Mouse (Mus musculus): ENCODE results near the gene Olfr1512. TPM values are rescaled to one million over a fixed set of nuclear protein-coding genes. Genes with fewer than 3 reads are reported as not detected.
"Not testable (repeated sequence)": the region's sequence is repeated elsewhere in the genome, so short reads cannot be mapped to it uniquely, and the experiment has no call there.

Olfr1512 gene
- not detected in 2 replicates for polyA plus RNA-seq (2011; ENCODE audit: insufficient read depth, insufficient read length, low replicate concordance, missing spikeins)

DNA sequence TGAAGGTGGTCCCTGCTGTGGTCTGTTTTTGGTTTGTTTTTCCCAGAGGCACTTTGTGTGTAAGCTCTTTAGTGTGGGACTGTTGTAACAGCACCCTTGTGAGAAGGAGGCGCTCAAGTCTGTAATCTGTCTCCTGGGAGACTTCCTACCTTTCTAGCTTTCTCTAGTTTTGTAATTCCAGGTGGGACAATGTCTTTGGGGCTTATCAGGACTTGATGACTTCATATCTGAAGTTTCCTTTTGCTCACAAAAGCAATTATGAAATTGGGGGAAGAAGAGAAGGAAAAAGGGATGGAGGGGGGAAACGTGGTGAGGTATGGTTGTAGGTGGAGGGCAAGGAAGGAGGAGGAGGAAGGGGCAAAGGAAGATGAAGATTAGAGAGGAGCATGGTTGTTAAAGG is at the start of gene Olfr1512:
Gene Olfr1512, minus strand, starts transcription at position 101 of the 400 bp plus-strand sequence.
- Histone ChIP-seq H3K27ac (ENCODE audit: control insufficient read depth, insufficient read depth, low read depth, low read length, poor library complexity) (no peak within 1 kb of the TSS), H3K4me3 (replicated peaks; ENCODE audit: control insufficient read depth, low read depth, low read length) (no peak within 1 kb of the TSS), H3K4me1 (ENCODE audit: control insufficient read depth, insufficient read depth, low read length) (no peaks in the 10 kb centered on the region)
- 64% methylated on average over 2 of the region's 2 CpGs for WGBS
- TF ChIP-seq POLR2A (IDR thresholded peaks at IDR 0.05; ENCODE audit: borderline replicate concordance, control insufficient read depth, low read depth, low read length) (no peak), CTCF (IDR thresholded peaks at IDR 0.05; ENCODE audit: control insufficient read depth, insufficient read depth, low read length) (no peak)

DNA sequence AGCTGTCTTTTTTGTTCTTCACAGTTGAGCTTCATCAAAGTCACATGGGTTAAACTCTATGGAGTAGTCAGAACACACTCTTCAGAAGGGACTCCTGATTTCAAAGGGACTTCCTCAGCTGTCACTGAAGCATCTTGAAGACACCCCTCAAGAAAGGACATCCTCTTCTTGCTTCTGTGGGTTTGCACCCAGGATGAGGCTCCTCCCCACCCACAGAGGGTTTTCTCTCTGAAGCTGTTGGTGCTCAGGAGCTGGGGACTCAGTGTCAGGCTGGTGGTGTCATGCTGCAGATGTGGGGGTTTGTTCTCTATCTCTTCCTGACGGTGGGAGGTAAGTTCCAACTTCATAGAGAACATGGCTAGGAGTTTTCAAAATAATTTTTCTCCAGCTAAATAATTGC is 48.7 kb upstream of the Olfr1512 start:
- WGBS = 71% methylated on average over 1 of the region's 1 CpGs
- TF ChIP-seq POLR2A (IDR thresholded peaks at IDR 0.05; ENCODE audit: borderline replicate concordance, control insufficient read depth, low read depth, low read length) (no peak), CTCF (IDR thresholded peaks at IDR 0.05; ENCODE audit: control insufficient read depth, insufficient read depth, low read length) (no peak)

DNA sequence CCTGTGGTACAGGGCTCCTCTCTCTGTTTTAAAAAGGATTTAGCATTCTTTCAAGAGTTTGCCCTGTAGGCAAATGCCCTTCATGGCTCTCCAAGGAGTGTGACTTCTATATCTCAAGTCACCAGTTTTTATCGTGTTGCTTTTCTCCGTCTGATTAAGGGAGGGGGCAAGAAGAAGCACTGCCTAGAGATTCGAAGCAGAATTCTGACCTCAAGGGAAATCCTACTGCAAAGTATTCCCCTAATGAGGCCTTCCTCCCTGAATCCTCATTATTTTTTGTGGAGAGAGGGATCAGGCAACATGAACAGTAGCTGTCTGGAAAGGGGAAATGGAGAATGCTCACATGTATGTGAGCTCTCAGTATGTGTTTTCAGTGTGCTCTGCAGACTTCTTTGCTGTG is 35.3 kb upstream of the Olfr1512 start, which contains the start of gene Olfr1510:
Gene Olfr1510, minus strand, starts transcription at position 101 of the 400 bp plus-strand sequence.
- 95% methylated on average over 3 of the region's 3 CpGs for WGBS

More for the DNA sequence above, 48.7 kb upstream of the Olfr1512 start:
- Histone ChIP-seq H3K4me3 (replicated peaks; ENCODE audit: control insufficient read depth, low read depth, low read length) (no peak overlapping the region), H3K27ac (ENCODE audit: control insufficient read depth, insufficient read depth, low read depth, low read length, poor library complexity) (no peak overlapping the region), H3K4me1 (ENCODE audit: control insufficient read depth, insufficient read depth, low read length) (no peaks in the 10 kb centered on the region)

DNA sequence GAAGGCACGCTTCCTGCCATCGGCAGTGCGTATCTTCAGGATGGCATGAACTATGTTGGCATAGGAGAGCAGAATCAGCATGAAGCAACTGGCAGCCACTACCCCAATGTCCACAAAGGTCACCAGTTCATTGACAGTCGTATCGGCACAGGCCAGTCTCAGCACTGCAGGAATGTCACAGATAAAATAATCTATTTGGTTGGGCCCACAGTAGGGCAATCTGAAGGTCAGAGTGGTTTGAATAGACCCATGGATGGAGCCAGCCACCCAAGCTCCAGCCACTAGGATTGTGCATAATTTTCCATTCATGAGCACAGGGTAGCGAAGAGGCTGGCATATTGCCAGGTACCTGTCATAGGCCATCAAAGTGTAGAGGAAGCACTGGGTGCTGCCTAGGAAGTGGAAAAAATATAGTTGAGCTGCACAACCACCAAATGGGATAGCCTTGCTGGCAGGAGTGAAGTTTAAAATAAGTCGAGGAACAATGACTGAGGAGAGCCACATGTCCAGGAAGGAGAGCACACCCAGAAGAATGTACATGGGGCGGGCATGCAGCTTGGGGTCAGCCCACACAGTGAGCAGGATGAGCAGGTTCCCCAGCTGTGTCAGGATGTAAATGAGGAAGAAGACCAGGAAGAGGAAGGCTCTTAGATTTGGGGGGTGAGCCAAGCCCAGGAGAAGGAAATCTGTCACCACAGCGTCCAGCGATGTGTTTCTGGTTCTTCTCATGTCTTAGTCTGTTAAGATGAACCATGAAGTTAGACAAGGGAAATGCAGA is 31.4 kb upstream of the Olfr1512 start:
- not testable (repeated sequence) for H3K4me3 ChIP-seq (replicated peaks; ENCODE audit: control insufficient read depth, low read depth, low read length); H3K4me1 ChIP-seq (ENCODE audit: control insufficient read depth, insufficient read depth, low read length); H3K27ac ChIP-seq (ENCODE audit: control insufficient read depth, insufficient read depth, low read depth, low read length, poor library complexity)
- 46% methylated on average over 8 of the region's 10 CpGs for WGBS

More for the DNA sequence above, 35.3 kb upstream of the Olfr1512 start, which contains the start of gene Olfr1510:
- Histone ChIP-seq H3K4me1 (ENCODE audit: control insufficient read depth, insufficient read depth, low read length) (no peaks in the 10 kb centered on the region), H3K27ac (ENCODE audit: control insufficient read depth, insufficient read depth, low read depth, low read length, poor library complexity) (no peak within 1 kb of the TSS), H3K4me3 (replicated peaks; ENCODE audit: control insufficient read depth, low read depth, low read length) (no peak within 1 kb of the TSS)
- TF ChIP-seq POLR2A (IDR thresholded peaks at IDR 0.05; ENCODE audit: borderline replicate concordance, control insufficient read depth, low read depth, low read length) (no peak), CTCF (IDR thresholded peaks at IDR 0.05; ENCODE audit: control insufficient read depth, insufficient read depth, low read length) (no peak)

DNA sequence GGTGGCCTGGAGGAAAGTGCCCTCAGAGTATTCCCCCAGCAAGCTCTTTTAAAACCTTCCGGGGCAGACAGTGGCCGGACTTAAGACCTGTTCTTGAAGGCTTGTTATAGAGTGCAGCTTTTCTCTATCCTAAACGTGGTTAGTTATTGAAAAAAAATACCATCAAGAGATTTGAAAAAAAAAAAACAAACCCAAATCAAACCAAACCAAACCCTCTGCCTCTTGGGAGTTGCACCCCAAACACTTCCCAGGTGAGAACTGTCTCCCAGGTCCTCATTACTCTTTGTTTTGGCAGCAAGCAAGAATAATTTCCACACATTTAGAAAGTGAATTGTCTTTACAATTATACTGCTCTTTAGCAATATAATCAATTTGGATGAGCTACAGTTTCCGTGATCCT is 18.3 kb upstream of the Olfr1512 start, which contains the start of gene Olfr1511:
Gene Olfr1511, minus strand, starts transcription at position 101 of the 400 bp plus-strand sequence.
- Histone ChIP-seq H3K4me3 (replicated peaks; ENCODE audit: control insufficient read depth, low read depth, low read length) (no peak within 1 kb of the TSS), H3K27ac (ENCODE audit: control insufficient read depth, insufficient read depth, low read depth, low read length, poor library complexity) (no peak within 1 kb of the TSS), H3K4me1 (ENCODE audit: control insufficient read depth, insufficient read depth, low read length) (no peaks in the 10 kb centered on the region)
- WGBS = 67% methylated on average over 4 of the region's 4 CpGs
- TF ChIP-seq POLR2A (IDR thresholded peaks at IDR 0.05; ENCODE audit: borderline replicate concordance, control insufficient read depth, low read depth, low read length) (no peak), CTCF (IDR thresholded peaks at IDR 0.05; ENCODE audit: control insufficient read depth, insufficient read depth, low read length) (no peak)

DNA sequence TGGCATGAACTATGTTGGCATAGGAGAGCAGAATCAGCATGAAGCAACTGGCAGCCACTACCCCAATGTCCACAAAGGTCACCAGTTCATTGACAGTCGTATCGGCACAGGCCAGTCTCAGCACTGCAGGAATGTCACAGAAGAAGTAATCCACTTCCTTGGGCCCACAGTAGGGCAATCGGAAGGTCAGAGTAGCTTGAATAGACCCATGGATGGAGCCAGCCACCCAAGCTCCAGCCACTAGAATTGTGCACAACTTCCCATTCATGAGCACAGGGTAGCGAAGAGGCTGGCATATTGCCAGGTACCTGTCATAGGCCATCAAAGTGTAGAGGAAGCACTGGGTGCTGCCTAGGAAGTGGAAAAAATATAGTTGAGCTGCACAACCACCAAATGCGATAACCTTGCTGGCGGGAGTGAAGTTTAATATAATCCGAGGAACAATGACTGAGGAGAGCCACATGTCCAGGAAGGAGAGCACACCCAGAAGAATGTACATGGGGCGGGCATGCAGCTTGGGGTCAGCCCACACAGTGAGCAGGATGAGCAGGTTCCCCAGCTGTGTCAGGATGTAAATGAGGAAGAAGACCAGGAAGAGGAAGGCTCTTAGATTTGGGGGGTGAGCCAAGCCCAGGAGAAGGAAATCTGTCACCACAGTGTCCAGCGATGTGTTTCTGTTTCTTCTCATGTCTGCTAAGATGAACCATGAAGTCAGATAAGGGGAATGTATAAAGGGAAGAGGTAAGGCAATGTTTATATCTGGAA is 11.3 kb upstream of the Olfr1512 start:
- H3K27ac ChIP-seq (ENCODE audit: control insufficient read depth, insufficient read depth, low read depth, low read length, poor library complexity); H3K4me1 ChIP-seq (ENCODE audit: control insufficient read depth, insufficient read depth, low read length); H3K4me3 ChIP-seq (replicated peaks; ENCODE audit: control insufficient read depth, low read depth, low read length): not testable (repeated sequence)
- 25% methylated on average over 9 of the region's 9 CpGs for WGBS

DNA sequence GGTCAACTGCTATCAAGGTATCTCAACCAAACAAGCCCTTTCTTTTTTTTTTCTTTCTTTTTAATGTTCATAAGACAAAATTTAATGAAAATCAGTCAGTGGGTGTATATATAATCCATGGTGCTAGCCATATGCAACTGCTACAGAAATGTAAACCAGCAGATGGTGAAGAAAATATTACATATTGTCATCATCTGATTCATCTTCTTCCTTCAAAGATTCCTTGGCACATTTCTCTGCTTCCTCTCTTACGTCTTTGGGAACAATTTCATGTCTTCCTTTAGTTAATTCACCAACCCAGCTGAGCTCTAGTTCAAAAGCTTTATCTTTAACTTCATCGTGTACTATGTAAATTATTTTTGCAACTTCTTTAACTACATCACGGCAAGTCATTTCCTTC is 10.2 kb downstream of the Olfr1512 start:
- H3K4me3 ChIP-seq (replicated peaks; ENCODE audit: control insufficient read depth, low read depth, low read length) = no peak overlapping the region
- TF ChIP-seq POLR2A (IDR thresholded peaks at IDR 0.05; ENCODE audit: borderline replicate concordance, control insufficient read depth, low read depth, low read length) (no peak), CTCF (IDR thresholded peaks at IDR 0.05; ENCODE audit: control insufficient read depth, insufficient read depth, low read length) (no peak)
- WGBS = 81% methylated on average over 3 of the region's 3 CpGs

DNA sequence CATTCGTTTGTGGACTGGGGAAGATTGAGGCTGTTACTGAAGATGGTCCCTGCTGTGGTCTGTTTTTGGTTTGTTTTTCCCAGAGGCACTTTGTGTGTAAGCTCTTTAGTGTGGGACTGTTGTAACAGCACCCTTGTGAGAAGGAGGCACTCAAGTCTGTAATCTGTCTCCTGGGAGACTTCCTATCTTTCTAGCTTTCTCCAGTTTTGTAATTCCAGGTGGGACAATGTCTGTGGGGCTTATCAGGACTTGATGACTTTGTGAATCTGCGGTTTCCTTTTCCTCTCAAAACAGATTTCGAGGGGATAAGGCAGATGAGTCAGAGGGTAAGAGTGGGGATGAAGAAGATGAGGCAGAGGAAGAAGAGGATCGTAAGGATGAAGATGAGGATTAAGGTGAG is 22.7 kb downstream of the Olfr1512 start, which contains the start of gene Olfr1513:
Gene Olfr1513, minus strand, starts transcription at position 101 of the 400 bp plus-strand sequence.
- no peaks in the 10 kb centered on the region for H3K4me1 ChIP-seq (ENCODE audit: control insufficient read depth, insufficient read depth, low read length)
- TF ChIP-seq CTCF (IDR thresholded peaks at IDR 0.05; ENCODE audit: control insufficient read depth, insufficient read depth, low read length) (no peak), POLR2A (IDR thresholded peaks at IDR 0.05; ENCODE audit: borderline replicate concordance, control insufficient read depth, low read depth, low read length) (no peak)
- no peak within 1 kb of the TSS for H3K4me3 ChIP-seq (replicated peaks; ENCODE audit: control insufficient read depth, low read depth, low read length)
- WGBS = 55% methylated on average over 4 of the region's 4 CpGs
- no peak within 1 kb of the TSS for H3K27ac ChIP-seq (ENCODE audit: control insufficient read depth, insufficient read depth, low read depth, low read length, poor library complexity)

More for the DNA sequence above, 10.2 kb downstream of the Olfr1512 start:
- no peak overlapping the region for H3K27ac ChIP-seq (ENCODE audit: control insufficient read depth, insufficient read depth, low read depth, low read length, poor library complexity)
- H3K4me1 ChIP-seq (ENCODE audit: control insufficient read depth, insufficient read depth, low read length) = no peaks in the 10 kb centered on the region

All from bone marrow, adult 2 months (tissue).